In the genomic region with DNA sequence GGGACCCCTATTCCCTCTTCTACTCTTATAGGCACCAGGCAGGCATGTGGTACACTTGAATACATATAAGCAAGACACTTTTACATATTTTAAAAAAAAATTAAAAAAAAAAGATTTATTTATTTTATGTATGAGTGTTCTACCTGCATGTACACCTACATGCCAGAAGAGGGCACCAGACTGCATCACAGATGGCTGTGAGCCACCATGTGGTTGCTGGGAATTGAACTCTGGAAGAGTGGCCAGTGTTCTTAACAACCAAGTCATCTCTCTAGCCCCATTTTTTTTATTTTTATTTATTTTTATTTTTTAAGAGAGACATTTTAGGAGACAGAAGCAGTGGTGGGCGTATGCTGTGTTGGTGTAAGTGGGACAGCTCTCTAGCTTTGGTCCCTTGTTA, we compare ENCODE assay signal across 9 mouse cellular contexts. TPM values are rescaled to one million over a fixed set of nuclear protein-coding genes. Genes with fewer than 3 reads are reported as not detected.
A peak's percentile ranks its signal among the peaks of the same experiment; 100 is the strongest.
DNase-seq lines count a peak whose midpoint lies in the region; ATAC-seq and TF ChIP-seq lines count a peak whose summit lies in the region.
"Had no signal": no experiment of that assay in that cellular context is flagged by ENCODE, and none has a peak within 500 bp of the region (broad histone marks: within the 10 kb centered on the region; RNA-seq: fewer than 3 reads in every experiment).

No protein-coding gene starts in this region.

- ATAC-seq in forebrain, embryonic 14.5 days: no peak
- no peak for ATAC-seq in forebrain, embryonic 15.5 days (replicated peaks)

- peak; percentile 47 for DNase-seq in forebrain, embryonic 14.5 days (ENCODE audit: low spot score)
- DNase-seq in testis, postnatal 10 days (ENCODE audit: low spot score): no peak
- peak; percentile 68 for DNase-seq in splenic B cell, adult 2 months (ENCODE audit: low read depth, low spot score)
- DNase-seq in layer of hippocampus, adult 18-20 months (ENCODE audit: low spot score in 2 of 2): no peak
- DNase-seq in frontal cortex, postnatal 14 days (ENCODE audit: low spot score in 2 of 2): no peak

- no peak overlapping the region for H3K9ac ChIP-seq in forebrain, embryonic 14.5 days (ENCODE audit: low read length)
- no peak overlapping the region for H3K9ac ChIP-seq in forebrain, embryonic 15.5 days (replicated peaks)
- H3K9ac ChIP-seq: limb, embryonic 12.5 days had no signal

- H3K27me3 ChIP-seq in forebrain, embryonic 14.5 days (replicated peaks; ENCODE audit: control insufficient read depth, insufficient read depth, low read length): no peaks in the 10 kb centered on the region
- H3K27me3 ChIP-seq in forebrain, embryonic 15.5 days: no peaks in the 10 kb centered on the region
- H3K27me3 ChIP-seq in testis, adult 2 months (ENCODE audit: control insufficient read depth, insufficient read depth, low read length): no peaks in the 10 kb centered on the region
- no peaks in the 10 kb centered on the region for H3K27me3 ChIP-seq in splenic B cell, adult 2 months (ENCODE audit: control insufficient read depth, insufficient read depth, low read length, poor library complexity, severe bottlenecking)
- H3K27me3 ChIP-seq: limb, embryonic 12.5 days had no signal

- 68% methylated on average over 1 of the region's 1 CpGs for WGBS in forebrain, embryonic 14.5 days
- 83% methylated on average over 1 of the region's 1 CpGs for WGBS in forebrain, embryonic 15.5 days

- H3K4me2 ChIP-seq in forebrain, embryonic 14.5 days (ENCODE audit: low read length): no peak overlapping the region
- no peak overlapping the region for H3K4me2 ChIP-seq in forebrain, embryonic 15.5 days (replicated peaks)
- H3K4me2 ChIP-seq: limb, embryonic 12.5 days had no signal

- H3K9me3 ChIP-seq in forebrain, embryonic 14.5 days (replicated peaks; ENCODE audit: control insufficient read depth, low read length): no peaks in the 10 kb centered on the region
- no peaks in the 10 kb centered on the region for H3K9me3 ChIP-seq in forebrain, embryonic 15.5 days
- H3K9me3 ChIP-seq: limb, embryonic 12.5 days had no signal

- H3K4me3 ChIP-seq in forebrain, embryonic 14.5 days (ENCODE audit: low read depth, low read length): no peak overlapping the region
- no peak overlapping the region for H3K4me3 ChIP-seq in forebrain, embryonic 15.5 days
- H3K4me3 ChIP-seq in testis, adult 2 months (ENCODE audit: control insufficient read depth, low read depth, low read length): no peak overlapping the region
- H3K4me3 ChIP-seq in embryonic fibroblast, embryonic 13.5 days (ENCODE audit: insufficient read depth, low read length): no peak overlapping the region
- H3K4me3 ChIP-seq: limb, embryonic 12.5 days had no signal

- peaks cover 2% of the 10 kb centered on the region; the same call in 1 of the 2 replicates for H3K4me1 ChIP-seq in forebrain, embryonic 14.5 days (ENCODE audit: control insufficient read depth, insufficient read depth, low read length)
- peaks cover 5% of the 10 kb centered on the region for H3K4me1 ChIP-seq in forebrain, embryonic 15.5 days
- no peaks in the 10 kb centered on the region for H3K4me1 ChIP-seq in testis, adult 2 months (ENCODE audit: control insufficient read depth, insufficient read depth, low read length)
- H3K4me1 ChIP-seq in embryonic fibroblast, embryonic 13.5 days (ENCODE audit: control insufficient read depth, insufficient read depth, low read length): peaks cover 4% of the 10 kb centered on the region

- TF ChIP-seq POLR2A in testis, adult 2 months (IDR thresholded peaks at IDR 0.05; ENCODE audit: control insufficient read depth, low read depth, low read length): no peak
- no peak for TF ChIP-seq POLR2A in embryonic fibroblast, embryonic 13.5 days (IDR thresholded peaks at IDR 0.05; ENCODE audit: low read depth, low read length)

- no peak overlapping the region for H3K27ac ChIP-seq in forebrain, embryonic 14.5 days (ENCODE audit: low read depth, low read length)
- no peak overlapping the region for H3K27ac ChIP-seq in forebrain, embryonic 15.5 days (replicated peaks)
- H3K27ac ChIP-seq in testis, adult 2 months (ENCODE audit: control insufficient read depth, insufficient read depth, low read depth, low read length): no peak overlapping the region
- no peak overlapping the region for H3K27ac ChIP-seq in embryonic fibroblast, embryonic 13.5 days (ENCODE audit: insufficient read depth, low read length)
- H3K27ac ChIP-seq: limb, embryonic 12.5 days had no signal

- H3K36me3 ChIP-seq in forebrain, embryonic 14.5 days (ENCODE audit: control insufficient read depth, insufficient read depth, low read length): peaks cover 35% of the 10 kb centered on the region
- peaks cover 2% of the 10 kb centered on the region; the same call in 1 of the 2 replicates for H3K36me3 ChIP-seq in forebrain, embryonic 15.5 days
- H3K36me3 ChIP-seq in testis, adult 2 months (ENCODE audit: control insufficient read depth, insufficient read depth, low read length): no peaks in the 10 kb centered on the region
- no peaks in the 10 kb centered on the region for H3K36me3 ChIP-seq in splenic B cell, adult 2 months (ENCODE audit: control insufficient read depth, insufficient read depth, low read length, poor library complexity, severe bottlenecking)

- TF ChIP-seq CTCF in testis, adult 2 months (IDR thresholded peaks at IDR 0.05; ENCODE audit: control insufficient read depth, insufficient read depth, insufficient replicate concordance, low read depth, low read length): peak; percentile 38; the same call in 1 of the 2 replicates
- peak; percentile 71; the same call in 1 of the 2 replicates for TF ChIP-seq CTCF in embryonic fibroblast, embryonic 13.5 days (IDR thresholded peaks at IDR 0.05; ENCODE audit: borderline replicate concordance, insufficient read depth, low read length)

RNA-seq across cellular contexts. Expression of a gene that starts 5.9 kb away (rescaled TPM):
- polyA plus RNA-seq in forebrain, embryonic 14.5 days (2014; fragmentation: Nextera tagmentation; extraction: Ambion mirVana): 7.6 and 8.1 TPM in 2 replicates
- polyA plus RNA-seq in forebrain, embryonic 15.5 days (2015; fragmentation: Nextera tagmentation; extraction: Ambion mirVana): 7.1 and 8.9 TPM in 2 replicates
- polyA plus RNA-seq in testis, adult 2 months (2012; rRNA removed): 3.8 and 4.9 TPM in 2 replicates
- polyA plus RNA-seq in embryonic fibroblast, embryonic 13.5 days (2011; ENCODE audit: insufficient read length, low read depth, missing spikeins): 14.8 and 20.1 TPM in 2 replicates
- total RNA-seq in layer of hippocampus, adult 18-20 months (2021): under 1 TPM; 0.13 to 0.22 TPM

RNA-seq across cellular contexts. Expression of a gene that starts 9.6 kb away (rescaled TPM):
- not detected in 2 replicates for polyA plus RNA-seq in forebrain, embryonic 14.5 days (2014; fragmentation: Nextera tagmentation; extraction: Ambion mirVana)
- polyA plus RNA-seq in forebrain, embryonic 15.5 days (2015; fragmentation: Nextera tagmentation; extraction: Ambion mirVana): not detected in 2 replicates
- polyA plus RNA-seq in testis, adult 2 months (2012; rRNA removed): 176 and 193 TPM in 2 replicates
- polyA plus RNA-seq in embryonic fibroblast, embryonic 13.5 days (2011; ENCODE audit: insufficient read length, low read depth, missing spikeins): not detected in 2 replicates
- not detected for total RNA-seq in layer of hippocampus, adult 18-20 months (2021)
- polyA plus RNA-seq: limb, embryonic 12.5 days had no signal

RNA-seq across cellular contexts. Expression of a gene that starts 29.4 kb away (rescaled TPM):
- 171 and 192 TPM in 2 replicates for polyA plus RNA-seq in forebrain, embryonic 14.5 days (2014; fragmentation: Nextera tagmentation; extraction: Ambion mirVana)
- polyA plus RNA-seq in forebrain, embryonic 15.5 days (2015; fragmentation: Nextera tagmentation; extraction: Ambion mirVana): 167 and 170 TPM in 2 replicates
- 61.7 and 61.8 TPM in 2 replicates for polyA plus RNA-seq in testis, adult 2 months (2012; rRNA removed)
- 90.8 and 97.3 TPM in 2 replicates for polyA plus RNA-seq in embryonic fibroblast, embryonic 13.5 days (2011; ENCODE audit: insufficient read length, low read depth, missing spikeins)
- total RNA-seq in layer of hippocampus, adult 18-20 months (2021): 10 to 100 TPM; 81.9 to 82.9 TPM

RNA-seq across cellular contexts. Expression of a gene that starts 44.8 kb away (rescaled TPM):
- polyA plus RNA-seq in forebrain, embryonic 14.5 days (2014; fragmentation: Nextera tagmentation; extraction: Ambion mirVana): 22.9 and 25.2 TPM in 2 replicates
- polyA plus RNA-seq in forebrain, embryonic 15.5 days (2015; fragmentation: Nextera tagmentation; extraction: Ambion mirVana): 29.7 and 31.1 TPM in 2 replicates
- polyA plus RNA-seq in testis, adult 2 months (2012; rRNA removed): 6.7 and 6.9 TPM in 2 replicates
- polyA plus RNA-seq in embryonic fibroblast, embryonic 13.5 days (2011; ENCODE audit: insufficient read length, low read depth, missing spikeins): 20.1 and 23.3 TPM in 2 replicates
- total RNA-seq in layer of hippocampus, adult 18-20 months (2021): 10 to 100 TPM; 16.3 to 16.5 TPM

RNA-seq across cellular contexts. Expression of a gene that starts 54.5 kb away (rescaled TPM):
- 17.3 and 20.4 TPM in 2 replicates for polyA plus RNA-seq in forebrain, embryonic 14.5 days (2014; fragmentation: Nextera tagmentation; extraction: Ambion mirVana)
- polyA plus RNA-seq in forebrain, embryonic 15.5 days (2015; fragmentation: Nextera tagmentation; extraction: Ambion mirVana): 20.1 and 21.3 TPM in 2 replicates
- 16.0 and 17.6 TPM in 2 replicates for polyA plus RNA-seq in testis, adult 2 months (2012; rRNA removed)
- 49.1 and 57.0 TPM in 2 replicates for polyA plus RNA-seq in embryonic fibroblast, embryonic 13.5 days (2011; ENCODE audit: insufficient read length, low read depth, missing spikeins)
- 100 to 1,000 TPM; 194 to 205 TPM for total RNA-seq in layer of hippocampus, adult 18-20 months (2021)

Comparison
In these comparisons a context has a peak if more than half of its experiments do, and no peak if none do; other contexts are left out.
1. DNase-seq: peak in forebrain, embryonic 14.5 days (single experiment) and splenic B cell, adult 2 months (single experiment); none in testis, postnatal 10 days (single experiment), layer of hippocampus, adult 18-20 months (0 of 2) and frontal cortex, postnatal 14 days (0 of 2).
2. RNA of a gene that starts 9.6 kb away (polyA plus RNA-seq): 176 to 193 TPM in testis, adult 2 months; not detected in forebrain, embryonic 14.5 days, not detected in forebrain, embryonic 15.5 days and not detected in embryonic fibroblast, embryonic 13.5 days; every median in the first group is over 100 times any median in the second.